ENCODE assay signal across 9 mouse cellular contexts in genomic region chr2:30716580-30717565, GRCm38 (mm10).
DNase-seq lines count a peak whose midpoint lies in the region; ATAC-seq and TF ChIP-seq lines count a peak whose summit lies in the region.
"Had no signal": no experiment of that assay in that cellular context is flagged by ENCODE, and none has a peak within 500 bp of the region (broad histone marks: within the 10 kb centered on the region; RNA-seq: fewer than 3 reads in every experiment).

No protein-coding gene starts in this region.

- 0 out of 2 replicates have a peak, but pooled peaks have one; percentile 35 for TF ChIP-seq POLR2A in liver, adult 2 months (IDR thresholded peaks at IDR 0.05; ENCODE audit: extremely low read depth, insufficient read depth, low read length)

- no peak overlapping the region for H3K4me3 ChIP-seq in forebrain, embryonic 16.5 days (replicated peaks; ENCODE audit: low read length)
- H3K4me3 ChIP-seq in hindbrain, embryonic 14.5 days (replicated peaks; ENCODE audit: low read length): no peak overlapping the region
- peak overlapping the region; percentile 22; the same call in 1 of the 2 replicates for H3K4me3 ChIP-seq in liver, adult 2 months (ENCODE audit: insufficient read depth, low read depth, low read length)
- H3K4me3 ChIP-seq: erythroblast, embryonic 14.5 days had no signal

- H3K9ac ChIP-seq in forebrain, embryonic 16.5 days (replicated peaks; ENCODE audit: low read depth, low read length): peak overlapping the region; percentile 53
- H3K9ac ChIP-seq in hindbrain, embryonic 14.5 days: peak overlapping the region; percentile 16
- H3K9ac ChIP-seq in liver, adult 2 months (ENCODE audit: low read depth, low read length): peak overlapping the region; percentile 58

- peak overlapping the region; percentile 22; the same call in 1 of the 2 replicates for H3K4me2 ChIP-seq in forebrain, embryonic 16.5 days (ENCODE audit: low read length)
- H3K4me2 ChIP-seq in hindbrain, embryonic 14.5 days (replicated peaks): peak overlapping the region; percentile 27

- DNase-seq in MN1 (ENCODE audit: low spot score): peak; percentile 87
- peak; percentile 71 to 73 for DNase-seq in cerebellum, adult 18-20 months
- peak; percentile 29 for DNase-seq in hindbrain, embryonic 14.5 days (ENCODE audit: low spot score)
- DNase-seq in liver, adult 2 months (ENCODE audit: extremely low read depth, low read depth, low spot score): no peak
- DNase-seq in naive thymus-derived CD4-positive, alpha-beta T cell, adult 2 months (ENCODE audit: low read depth): peak; percentile 22
- DNase-seq in frontal cortex, postnatal 25 days (ENCODE audit: low spot score in 2 of 2): no peak
- no peak for DNase-seq in layer of hippocampus, postnatal 10 days (ENCODE audit: low spot score in 2 of 2)

- 5% methylated on average over 24 of the region's 24 CpGs for WGBS in forebrain, embryonic 16.5 days
- 2% methylated on average over 24 of the region's 24 CpGs for WGBS in hindbrain, embryonic 14.5 days
- 14% methylated on average over 24 of the region's 24 CpGs for WGBS in liver, adult 2 months

- H3K27me3 ChIP-seq in forebrain, embryonic 16.5 days (replicated peaks; ENCODE audit: control insufficient read depth, insufficient read depth, low read length): no peaks in the 10 kb centered on the region
- no peaks in the 10 kb centered on the region for H3K27me3 ChIP-seq in hindbrain, embryonic 14.5 days (ENCODE audit: control insufficient read depth, insufficient read depth, low read length)
- no peaks in the 10 kb centered on the region for H3K27me3 ChIP-seq in liver, adult 2 months (ENCODE audit: control insufficient read depth, insufficient read depth, low read length)

- peaks cover 73% of the 10 kb centered on the region for H3K4me1 ChIP-seq in forebrain, embryonic 16.5 days (replicated peaks; ENCODE audit: control insufficient read depth, insufficient read depth, low read length)
- H3K4me1 ChIP-seq in hindbrain, embryonic 14.5 days (replicated peaks; ENCODE audit: control insufficient read depth, insufficient read depth, low read length): peaks cover 75% of the 10 kb centered on the region
- H3K4me1 ChIP-seq in liver, adult 2 months (ENCODE audit: control insufficient read depth, insufficient read depth, low read length): peaks cover 19% of the 10 kb centered on the region

- no peaks in the 10 kb centered on the region for H3K9me3 ChIP-seq in forebrain, embryonic 16.5 days (ENCODE audit: control insufficient read depth, low read length)
- no peaks in the 10 kb centered on the region for H3K9me3 ChIP-seq in hindbrain, embryonic 14.5 days (ENCODE audit: control insufficient read depth, low read length)

- no peak for TF ChIP-seq CTCF in liver, adult 2 months (IDR thresholded peaks at IDR 0.05; ENCODE audit: low read depth, low read length)

- H3K27ac ChIP-seq in forebrain, embryonic 16.5 days (ENCODE audit: low read length): peak overlapping the region; percentile 100
- H3K27ac ChIP-seq in hindbrain, embryonic 14.5 days: peak overlapping the region; percentile 99
- peak overlapping the region; percentile 79 for H3K27ac ChIP-seq in liver, adult 2 months (replicated peaks; ENCODE audit: insufficient read depth, low read depth, low read length)

- no peak for ATAC-seq in forebrain, embryonic 16.5 days
- no peak for ATAC-seq in hindbrain, embryonic 14.5 days (ENCODE audit: low FRiP score)

- no peaks in the 10 kb centered on the region for H3K36me3 ChIP-seq in forebrain, embryonic 16.5 days (ENCODE audit: control insufficient read depth, insufficient read depth)
- no peaks in the 10 kb centered on the region for H3K36me3 ChIP-seq in hindbrain, embryonic 14.5 days (replicated peaks; ENCODE audit: control insufficient read depth, insufficient read depth)
- H3K36me3 ChIP-seq in liver, adult 2 months (ENCODE audit: control insufficient read depth, insufficient read depth, low read length): no peaks in the 10 kb centered on the region

- no peaks in the 10 kb centered on the region for H3K79me2 ChIP-seq in liver, adult 2 months (ENCODE audit: control insufficient read depth, insufficient read depth, low read length)

Comparison
In these comparisons a context has a peak if more than half of its experiments do, and no peak if none do; other contexts are left out.
1. DNase-seq: peak in MN1 (single experiment), cerebellum, adult 18-20 months (2 of 2), hindbrain, embryonic 14.5 days (single experiment) and naive thymus-derived CD4-positive, alpha-beta T cell, adult 2 months (single experiment); none in liver, adult 2 months (single experiment), frontal cortex, postnatal 25 days (0 of 2) and layer of hippocampus, postnatal 10 days (0 of 2).
2. Peak in every context shown above with its lines, with median percentiles within 50 percentile points of each other: H3K27ac ChIP-seq and H3K9ac ChIP-seq.